Mouse (Mus musculus) erythroid progenitor cell, adult 5-6 weeks (primary cell): ENCODE measurements around the gene Itgb1bp1. TPM values are rescaled to one million over a fixed set of nuclear protein-coding genes. Genes with fewer than 3 reads are reported as not detected.

Experiments used
- ATAC-seq: replicated peaks from 2 replicates; pipeline ENCODE4 v1.8.0; 2016; ENCODE audit warnings: moderate number of reproducible peaks, mild to moderate bottlenecking, moderate TSS enrichment, inconsistent platforms; ENCODE audit not compliant: poor library complexity, low FRiP score, severe bottlenecking
- total RNA-seq, 2 experiments: library from RNA; stranded (forward) in 1 of 2; stranded (reverse) in 1 of 2; fragments of 150-400 nt in 1 of 2; fragments of 186-747, 209-891 nt in 1 of 2; gene quantifications; 2 replicates each; pipeline versions ENCODE4 v1.2.3 to v1.2.4; 2015 to 2017; ENCODE audit warnings: low replicate concordance in 2 of 2

The Itgb1bp1 gene
- total RNA-seq, 2 experiments from 2014 or later = 15.1 to 15.7 TPM

DNA sequence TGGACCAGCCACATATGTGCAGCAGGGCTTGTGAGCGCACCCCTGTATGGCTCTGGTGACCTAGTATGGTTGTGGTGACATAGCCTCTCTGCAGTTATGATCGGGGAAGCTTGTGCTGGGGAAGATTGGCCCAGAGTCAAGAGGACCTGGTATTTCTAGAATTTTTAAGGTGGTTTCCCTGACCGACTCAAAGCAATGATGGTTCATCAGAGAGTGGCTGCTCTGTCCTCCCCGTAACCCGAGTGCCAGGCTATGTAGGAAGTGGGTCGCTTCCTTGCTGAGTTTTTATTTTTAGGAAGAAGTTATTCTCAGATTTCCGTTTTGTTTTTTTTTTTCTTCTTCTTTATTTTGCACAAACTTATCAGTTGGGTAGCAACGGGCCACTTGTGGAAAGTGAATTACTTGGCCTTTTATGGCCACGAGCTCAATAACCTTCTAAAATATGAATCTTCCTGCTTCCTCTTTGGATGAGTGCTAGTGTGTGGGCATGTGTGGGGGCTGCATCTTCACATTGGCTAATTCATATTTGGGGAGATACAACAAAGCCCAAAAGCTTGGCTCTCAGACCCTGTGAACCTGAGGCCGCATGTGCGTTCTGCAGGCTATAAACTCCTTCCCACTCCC is 77.8 kb downstream of the Itgb1bp1 start:
- ATAC-seq = no peak

DNA sequence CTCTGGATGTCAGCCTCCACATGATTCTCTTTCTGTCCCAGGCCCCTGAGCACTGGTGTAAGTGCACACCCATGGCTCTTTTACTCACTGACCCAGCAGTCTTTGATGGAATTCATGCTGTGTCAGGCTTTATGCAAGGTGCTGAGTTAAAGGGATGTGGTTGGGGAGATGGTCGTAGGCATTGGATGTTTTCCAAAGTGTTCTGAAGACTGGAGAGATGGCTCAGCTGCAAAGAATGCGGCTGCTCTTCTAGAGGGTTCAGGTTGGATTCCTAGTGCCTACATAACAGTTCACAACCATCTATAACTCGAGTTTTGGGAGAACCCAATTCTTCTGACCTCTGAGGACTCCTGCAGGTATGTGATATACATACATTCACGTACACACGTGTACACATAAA is 78.7 kb downstream of the Itgb1bp1 start:
- ATAC-seq = no peak

DNA sequence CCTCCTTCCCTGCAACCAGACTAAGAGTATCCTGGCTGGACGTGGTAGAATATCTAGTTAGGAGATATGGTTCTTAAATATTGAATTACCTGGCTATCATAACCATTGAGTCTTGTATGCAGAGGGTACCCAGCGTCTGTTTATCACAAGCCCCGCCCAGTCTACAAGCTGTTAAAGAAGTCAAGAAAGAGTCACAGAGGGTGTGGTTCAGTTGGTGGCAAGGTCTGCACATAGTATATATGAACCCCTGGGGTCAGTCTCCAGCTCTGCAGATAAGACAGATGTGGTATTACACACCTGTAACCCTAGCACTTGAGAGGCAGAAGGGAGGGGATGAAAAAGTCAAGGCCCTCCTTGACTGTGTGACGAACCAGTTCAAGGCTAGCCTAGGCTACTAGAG is 80.3 kb downstream of the Itgb1bp1 start:
- ATAC-seq = no peak

DNA sequence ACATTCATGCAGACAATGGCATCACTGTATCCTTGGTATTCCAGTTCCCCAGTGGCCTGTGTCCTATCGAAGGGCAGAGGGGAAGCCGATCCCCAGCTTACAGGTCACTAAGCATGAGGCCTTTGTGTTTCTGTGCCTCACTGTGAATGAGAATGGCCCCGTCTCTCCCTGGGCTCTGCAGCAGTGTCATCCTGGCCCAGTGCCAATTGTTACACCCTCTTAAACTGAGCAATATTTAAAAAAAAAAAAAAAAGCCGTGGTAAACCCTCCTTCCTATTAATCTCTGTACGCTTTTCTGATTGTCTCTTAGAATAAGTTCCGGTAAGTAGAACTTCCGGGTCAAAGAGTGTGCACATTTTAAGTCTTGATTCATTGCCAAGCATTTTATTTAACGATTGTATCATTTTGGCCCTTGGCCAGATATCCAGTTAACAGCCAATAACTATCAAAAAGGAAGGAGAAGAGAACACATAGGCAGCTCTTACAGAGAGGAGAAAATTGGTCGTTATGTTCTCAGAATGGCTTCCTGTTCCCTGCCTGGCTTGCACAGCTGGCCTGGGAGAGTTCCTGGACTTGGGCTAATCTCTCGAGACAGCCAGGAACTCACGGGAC is 81.3 kb downstream of the Itgb1bp1 start:
- ATAC-seq = peak; percentile 62

DNA sequence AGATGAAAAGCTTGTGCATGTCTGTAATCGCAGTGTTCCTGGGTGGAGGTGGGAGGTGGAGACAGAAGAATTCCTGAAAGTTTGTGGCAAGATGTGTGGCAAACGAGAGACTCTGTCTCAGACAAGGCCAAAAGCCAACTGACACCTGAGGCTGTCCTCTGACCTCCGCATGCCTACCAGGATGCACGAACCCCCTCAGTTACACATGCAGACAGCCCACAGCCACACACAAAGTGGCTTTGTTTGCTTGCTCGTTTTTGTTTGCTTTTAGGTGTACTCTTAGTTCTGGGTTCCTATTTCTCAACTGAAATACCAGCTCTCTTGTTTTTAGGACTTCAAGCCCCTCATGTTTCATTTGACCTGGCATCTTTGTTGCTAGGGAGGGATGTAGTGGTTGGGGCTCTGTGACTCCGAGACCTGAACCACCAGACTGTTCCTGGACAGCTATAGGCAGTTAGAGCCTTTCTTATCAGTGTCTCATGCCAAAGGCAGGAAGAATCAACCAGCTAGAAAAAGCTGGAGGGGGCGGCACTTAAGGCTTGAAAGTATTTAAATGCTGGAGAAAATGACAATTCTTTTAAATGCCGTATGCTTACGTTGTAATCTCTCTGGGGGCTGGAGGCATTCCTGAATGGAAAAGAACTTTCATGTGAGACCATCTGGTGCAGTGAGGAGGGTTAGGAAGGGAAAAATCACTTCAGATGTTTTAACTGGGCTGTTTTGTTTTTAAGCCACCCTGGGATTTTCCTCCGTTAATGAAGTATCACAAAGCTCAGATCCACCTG is 84.4 kb downstream of the Itgb1bp1 start:
- ATAC-seq = no peak

DNA sequence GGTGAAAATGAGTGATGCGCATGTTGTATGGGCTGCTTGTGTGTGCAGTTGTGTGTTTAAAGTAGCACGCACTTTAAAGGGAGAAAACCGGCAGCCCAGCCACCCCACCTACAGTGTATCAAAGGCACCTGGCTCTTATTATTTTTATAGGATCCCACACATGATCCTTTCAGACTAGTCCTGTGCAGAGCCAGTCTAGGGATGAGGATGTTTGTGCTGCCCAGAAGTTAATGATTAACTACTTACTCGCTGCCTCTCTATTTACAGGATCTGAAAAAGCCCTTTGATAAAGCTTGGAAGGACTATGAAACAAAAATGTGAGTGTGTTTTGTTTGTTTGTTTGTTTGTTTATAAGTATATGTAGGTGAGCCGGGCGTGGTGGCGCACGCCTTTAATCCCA is 85.5 kb downstream of the Itgb1bp1 start:
- no peak for ATAC-seq

DNA sequence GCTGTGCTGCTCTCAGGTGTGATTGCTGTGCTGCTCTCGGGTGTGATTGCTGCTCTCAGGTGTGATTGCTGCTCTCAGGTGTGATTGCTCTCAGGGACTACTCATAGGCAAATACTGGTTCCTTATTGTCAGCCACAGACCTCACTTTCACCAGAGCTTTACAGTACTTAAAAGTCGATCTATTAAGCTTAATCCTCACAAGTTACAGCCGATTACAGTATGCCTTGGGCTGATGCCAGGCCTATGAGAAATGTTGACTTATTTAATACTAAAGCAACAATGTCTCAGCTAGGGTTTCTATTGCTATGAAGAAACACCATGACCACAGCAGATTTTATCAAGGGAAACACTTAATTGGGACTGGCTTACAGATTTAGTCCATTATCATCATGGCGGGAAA is 89.7 kb downstream of the Itgb1bp1 start:
- no peak for ATAC-seq

DNA sequence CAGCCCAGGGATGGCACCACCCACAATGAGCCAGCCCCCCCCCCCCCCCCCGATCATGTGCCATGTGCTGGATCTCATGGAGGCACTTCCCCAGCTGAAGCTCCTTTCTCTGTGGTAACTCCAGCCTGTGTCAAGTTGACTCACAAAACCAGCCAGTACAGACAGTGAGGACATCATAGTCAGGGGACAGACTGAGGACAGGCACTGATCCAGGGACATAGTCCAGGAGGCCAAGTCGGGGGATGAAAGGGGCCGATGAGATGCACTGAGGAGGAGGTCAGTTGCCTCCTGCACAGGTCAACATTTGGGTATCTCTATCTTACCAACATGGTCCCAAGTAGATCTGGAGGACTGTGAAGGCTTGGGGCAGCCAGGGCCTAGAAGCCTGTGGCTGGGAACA is 90.6 kb downstream of the Itgb1bp1 start:
- no peak for ATAC-seq

DNA sequence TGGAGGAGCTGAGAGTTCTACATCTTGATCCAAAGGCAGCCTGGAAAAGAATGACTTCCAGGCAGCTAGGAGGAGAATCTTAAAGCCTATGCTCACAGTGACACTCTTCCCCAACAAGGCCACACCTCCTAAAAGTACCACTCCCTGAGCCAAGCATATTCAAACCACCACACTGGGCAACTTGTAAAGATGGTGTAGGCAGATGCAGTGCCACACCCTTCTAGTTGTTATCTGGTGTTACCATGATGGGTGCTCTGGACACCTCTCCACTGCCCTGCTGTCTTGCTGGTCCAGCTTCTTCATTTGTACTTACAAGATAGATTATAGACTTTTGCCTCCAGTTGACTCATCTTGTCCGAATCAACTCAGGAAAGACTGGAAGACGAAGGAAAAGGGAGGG is 94.5 kb downstream of the Itgb1bp1 start:
- ATAC-seq = peak; percentile 84

Other genes with a start within 250 kb of the Itgb1bp1 start
- gene Cpsf3, start 893 bp downstream of the Itgb1bp1 start, total RNA-seq (2015; ENCODE audit: low replicate concordance) = 13.7 and 68.3 TPM in 2 replicates
- 15.6 and 17.2 TPM in 2 replicates for gene Cpsf3, start 893 bp downstream of the Itgb1bp1 start, total RNA-seq (2017; ENCODE audit: low replicate concordance)
- 15.1 and 20.9 TPM in 2 replicates for gene Iah1, start 30.1 kb upstream of the Itgb1bp1 start, total RNA-seq (2015; ENCODE audit: low replicate concordance)
- gene Iah1, start 30.1 kb upstream of the Itgb1bp1 start, total RNA-seq (2017; ENCODE audit: low replicate concordance) = 9.2 and 16.3 TPM in 2 replicates
- gene Adam17, start 87.3 kb upstream of the Itgb1bp1 start, total RNA-seq (2015; ENCODE audit: low replicate concordance) = 10.5 and 16.8 TPM in 2 replicates
- 26.6 and 29.8 TPM in 2 replicates for gene Adam17, start 87.3 kb upstream of the Itgb1bp1 start, total RNA-seq (2017; ENCODE audit: low replicate concordance)
- 105 and 127 TPM in 2 replicates for gene Ywhaq, start 131.4 kb upstream of the Itgb1bp1 start, total RNA-seq (2015; ENCODE audit: low replicate concordance)
- gene Ywhaq, start 131.4 kb upstream of the Itgb1bp1 start, total RNA-seq (2017; ENCODE audit: low replicate concordance) = 72.7 and 79.3 TPM in 2 replicates